Mouse (Mus musculus) CH12F3 (cell line): ENCODE data around the gene Defb46.

Source experiments
- in situ Hi-C: fragments of 300-500 bp; cut with MboI; formaldehyde crosslinking; loops from 2 replicates; pipeline ENCODE4 v1.14.3; 2020; ENCODE audit warnings: low sequenced_read_pairs

Defb46 gene

GRCm38 (mm10) chr8:19239616-19240015 lies at the start of gene Defb46:
Defb46 (plus strand) TSS chr8:19239916.
- in situ Hi-C loops = no loop called here

GRCm38 (mm10) chr8:19225161-19225560 lies 14.6 kb upstream of the Defb46 start, which contains the start of gene Defb6:
Defb6 (plus strand) TSS chr8:19225478.
- in situ Hi-C loops = no loop called here

- in situ Hi-C loops = no loop called here
Observed at GRCm38 (mm10) chr8:19238101-19238500, 1.6 kb upstream of the Defb46 start.

DNA sequence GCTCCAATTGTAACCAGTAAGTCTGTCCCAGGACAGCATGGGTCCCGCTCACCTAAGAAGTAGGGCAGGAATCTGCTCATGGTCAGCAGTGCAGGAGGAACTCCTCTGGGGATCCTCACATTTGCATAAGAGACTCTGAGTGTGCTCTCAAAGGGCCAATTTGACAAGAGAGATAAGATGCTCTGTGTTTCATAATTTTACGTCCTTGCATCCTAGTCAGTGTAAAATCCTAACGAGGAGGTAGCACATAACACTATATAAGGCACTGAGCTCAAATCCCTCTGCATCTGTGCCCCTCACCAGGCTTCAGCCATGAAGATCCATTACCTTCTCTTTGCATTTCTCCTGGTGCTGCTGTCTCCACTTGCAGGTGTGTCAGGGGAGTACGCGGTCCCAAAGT lies 7.6 kb downstream of the Defb46 start, which contains the start of gene Defb5:
Gene Defb5 (plus strand): TSS at position 301 of the 400 bp plus-strand sequence.
- in situ Hi-C loops = no loop called here

DNA sequence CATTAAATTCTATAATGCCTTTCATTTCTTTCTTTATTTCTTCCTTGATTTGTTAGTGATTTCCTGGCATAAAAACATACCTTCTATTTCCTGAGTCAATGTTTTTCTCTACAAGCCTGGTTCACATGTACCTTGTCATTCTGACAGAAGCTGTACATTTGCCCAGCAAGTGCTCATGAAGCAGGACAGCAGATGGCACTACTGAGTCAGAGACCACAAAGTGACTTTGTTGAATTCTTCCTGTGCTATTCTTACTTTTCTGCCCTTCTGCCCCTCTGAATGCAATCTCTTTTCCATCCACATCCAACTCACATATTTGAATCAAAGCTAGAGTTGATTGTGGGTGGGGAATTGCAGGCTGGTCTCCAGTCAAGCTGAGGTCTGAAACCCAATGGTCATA lies 18.4 kb downstream of the Defb46 start:
- in situ Hi-C loops = no loop called here

DNA sequence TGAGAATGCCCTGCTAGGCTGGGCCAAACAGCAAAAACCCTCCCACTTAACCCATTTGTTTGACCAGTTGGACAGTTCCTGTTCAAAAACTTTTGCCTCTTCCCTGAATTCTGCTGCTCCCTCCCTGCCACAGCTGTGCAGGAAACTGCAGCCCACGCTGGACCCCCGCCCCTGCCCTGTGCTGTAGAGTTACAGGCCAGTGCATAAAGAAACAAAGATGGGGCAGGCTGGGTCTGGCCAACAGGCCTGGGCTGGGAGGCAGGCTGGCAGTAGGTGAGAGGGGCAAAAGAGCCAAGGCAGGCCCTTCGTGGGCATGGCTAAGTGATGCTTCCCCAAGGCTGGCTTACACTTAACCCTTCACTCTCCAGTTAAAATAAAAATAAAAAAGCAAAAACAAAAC lies 20.0 kb downstream of the Defb46 start:
- in situ Hi-C loops = no loop called here
